Mouse (Mus musculus) liver, embryonic 16.5 days (tissue): ENCODE results near the gene Ttc30a1. TPM values are rescaled to one million over a fixed set of nuclear protein-coding genes. Genes with fewer than 3 reads are reported as not detected.

Experiments
- ATAC-seq: fragments of 200-750 bp; cut with Nextera tagmentation; 2 replicates; pipeline ENCODE4 v1.8.0; 2017; ENCODE audit warnings: low read depth, mild to moderate bottlenecking, moderate number of reproducible peaks, moderate library complexity
- H3K27ac ChIP-seq: fragments of 300-500 bp; sonication (generic); 2 replicates; pipeline ENCODE4 v1.5.1; 2014; ENCODE audit warnings: mild to moderate bottlenecking, low read length
- H3K27me3 ChIP-seq: fragments of 300-500 bp; sonication (generic); 2 replicates; pipeline ENCODE4 v1.6.1; 2014; ENCODE audit warnings: low read depth, low read length, mixed read lengths; ENCODE audit not compliant: control insufficient read depth, insufficient read depth
- H3K36me3 ChIP-seq: fragments of 300-500 bp; sonication (generic); 2 replicates; pipeline ENCODE4 v1.6.1; 2014; ENCODE audit warnings: mild to moderate bottlenecking; ENCODE audit not compliant: control insufficient read depth, insufficient read depth
- H3K4me1 ChIP-seq: fragments of 300-500 bp; sonication (generic); 2 replicates; pipeline ENCODE4 v1.6.1; 2014; ENCODE audit warnings: low read depth, low read length, mixed read lengths; ENCODE audit not compliant: control insufficient read depth
- H3K4me2 ChIP-seq: fragments of 300-500 bp; sonication (generic); 2 replicates; pipeline ENCODE4 v1.6.1; 2014; ENCODE audit warnings: low read depth, low read length, mixed read lengths
- H3K4me3 ChIP-seq: fragments of 300-500 bp; sonication (generic); 2 replicates; pipeline ENCODE4 v1.5.1; 2014; ENCODE audit warnings: low read depth, mild to moderate bottlenecking, low read length
- H3K9ac ChIP-seq: fragments of 300-500 bp; sonication (generic); 2 replicates; pipeline ENCODE4 v1.6.1; 2014; ENCODE audit warnings: low read depth, low read length
- H3K9me3 ChIP-seq: fragments of 300-500 bp; sonication (generic); replicated peaks from 2 replicates; pipeline ENCODE4 v1.6.1; 2016; ENCODE audit warnings: low read length; ENCODE audit not compliant: control insufficient read depth
- WGBS: fragments of 180-500 bp; shearing (Covaris S2); extraction: QIAGEN DNeasy Blood & Tissue Kit; methylation state at CpG from one replicate; pipeline ENCODE4 v1.1.7; 2014; ENCODE audit not compliant: insufficient replicate concordance; 5-methylcytosine and 5-hydroxymethylcytosine counted together
- polyA plus RNA-seq: library from polyadenylated mRNA; unstranded; fragments of >200 nt; fragmentation: Nextera tagmentation; extraction: Ambion mirVana; gene quantifications from 2 replicates; pipeline ENCODE4 v1.2.1, GENCODE M21; 2015

Gene Ttc30a1
- polyA plus RNA-seq, 1 experiment from 2014 or later, result 1.2 TPM

GRCm38 (mm10) chr2:75929786-75930444 is 51.9 kb downstream of the Ttc30a1 start:
- H3K36me3 ChIP-seq, result no peaks in the 10 kb centered on the region
- no peaks in the 10 kb centered on the region for H3K9me3 ChIP-seq
- H3K4me3 ChIP-seq, result no peak overlapping the region
- H3K4me2 ChIP-seq, result no peak overlapping the region
- no peak for ATAC-seq
- 81% methylated on average over 6 of the region's 6 CpGs for WGBS
- no peaks in the 10 kb centered on the region for H3K27me3 ChIP-seq
- H3K9ac ChIP-seq, result no peak overlapping the region
- H3K27ac ChIP-seq, result no peak overlapping the region
- no peaks in the 10 kb centered on the region for H3K4me1 ChIP-seq

GRCm38 (mm10) chr2:75929141-75929540 is 52.6 kb downstream of the Ttc30a1 start:
- H3K4me3 ChIP-seq, result no peak overlapping the region
- H3K4me2 ChIP-seq, result no peak overlapping the region
- H3K9ac ChIP-seq, result no peak overlapping the region
- no peaks in the 10 kb centered on the region for H3K36me3 ChIP-seq
- 76% methylated on average over 2 of the region's 2 CpGs for WGBS
- H3K4me1 ChIP-seq, result no peaks in the 10 kb centered on the region
- H3K9me3 ChIP-seq, result no peaks in the 10 kb centered on the region
- ATAC-seq, result no peak
- no peak overlapping the region for H3K27ac ChIP-seq
- no peaks in the 10 kb centered on the region for H3K27me3 ChIP-seq

Other genes with a start within 250 kb of the Ttc30a1 start
- 10.9 and 11.2 TPM in 2 replicates for gene Agps, start 149.8 kb downstream of the Ttc30a1 start, polyA plus RNA-seq
- 1.2 TPM in 2 replicates for gene Ttc30b, start 43.4 kb downstream of the Ttc30a1 start, polyA plus RNA-seq
- 0.08 and 0.13 TPM in 2 replicates for gene Ttc30a2, start 3.8 kb downstream of the Ttc30a1 start, polyA plus RNA-seq